Mouse (Mus musculus) hindbrain, embryonic 14.5 days (tissue): ENCODE data around the gene Acss2. TPM values are rescaled to one million over a fixed set of nuclear protein-coding genes. Genes with fewer than 3 reads are reported as not detected.

Experiments used
- microRNA counts: library from miRNA; unstranded; fragments of <30 nt; microRNA quantifications from one replicate; lab custom pipeline; 2016
- microRNA-seq: library from miRNA; unstranded; fragments of <30 nt; microRNA quantifications from one replicate; pipeline ENCODE4, GENCODE M21; 2016
- polyA plus RNA-seq: library from polyadenylated mRNA; unstranded; fragments of >200 nt; fragmentation: Nextera tagmentation; extraction: Ambion mirVana; gene quantifications from 2 replicates; pipeline ENCODE4 v1.2.1, GENCODE M21; 2014

Acss2 gene
- polyA plus RNA-seq, 1 experiment from 2014 or later, result 25.3 TPM

MicroRNA genes within 50 kb of the gene (microRNA counts, 519-probe panel; counts per million panel counts)
- microRNA mmu-miR-499 (lab: Ali Mortazavi, UCI), result not detected

Small RNAs within 50 kb of the gene (microRNA-seq; reads per million reads assigned to microRNA genes)
- 3.7 reads per million, percentile 16 among the genes with 10 or more reads in this experiment for gene Mir499

Other genes starting within 250 kb of the Acss2 start
- gene Map1lc3a, start 241.7 kb upstream of the Acss2 start, polyA plus RNA-seq, result 616 and 629 TPM in 2 replicates
- gene Pigu, start 160.5 kb upstream of the Acss2 start, polyA plus RNA-seq, result 60.7 and 75.0 TPM in 2 replicates
- gene Trp53inp2, start 136.9 kb upstream of the Acss2 start, polyA plus RNA-seq, result 91.6 and 94.6 TPM in 2 replicates
- 32.0 and 33.0 TPM in 2 replicates for gene Ncoa6, start 44.1 kb upstream of the Acss2 start, polyA plus RNA-seq
- 39.9 and 48.5 TPM in 2 replicates for gene Ggt7, start 289 bp downstream of the Acss2 start, polyA plus RNA-seq
- 14.3 and 15.3 TPM in 2 replicates for gene Gss, start 74.9 kb downstream of the Acss2 start, polyA plus RNA-seq
- gene Myh7b, start 93.3 kb downstream of the Acss2 start, polyA plus RNA-seq, result 0.40 and 0.99 TPM in 2 replicates
- gene Trpc4ap, start 174.4 kb downstream of the Acss2 start, polyA plus RNA-seq, result 163 and 176 TPM in 2 replicates
- gene Edem2, start 211.5 kb downstream of the Acss2 start, polyA plus RNA-seq, result 34.2 and 38.6 TPM in 2 replicates
- gene Gm17581, start 217.9 kb downstream of the Acss2 start, polyA plus RNA-seq, result not detected in 2 replicates
- gene Procr, start 233.2 kb downstream of the Acss2 start, polyA plus RNA-seq, result 3.0 and 3.6 TPM in 2 replicates